Mouse (Mus musculus): ENCODE measurements at regions not wholly inside any gene's neighbourhood (a gene's known extent, or its start where the extent isn't known, plus 50 kb on each side); places are given as distances from the start of the nearest gene placed in this dataset.

GRCm38 (mm10) chr17:9975153-9975552 is 305.6 kb upstream of the Pabpc6 start:
- no peak for DNase-seq
- H3K4me1 ChIP-seq (ENCODE audit: control insufficient read depth, insufficient read depth, low read length), result peaks cover 5% of the 10 kb centered on the region
- TF ChIP-seq POLR2A (IDR thresholded peaks at IDR 0.05; ENCODE audit: borderline replicate concordance, extremely low read depth, low read depth, low read length) (no peak), CTCF (IDR thresholded peaks at IDR 0.05; ENCODE audit: insufficient read depth, low read length) (no peak)
- WGBS, result 98% methylated on average over 1 of the region's 1 CpGs
- no peak overlapping the region for H3K4me3 ChIP-seq (replicated peaks; ENCODE audit: extremely low read depth, low read depth, low read length)

GRCm38 (mm10) chr17:9967988-9968387 is 298.5 kb upstream of the Pabpc6 start:
- TF ChIP-seq CTCF (IDR thresholded peaks at IDR 0.05; ENCODE audit: insufficient read depth, low read length), result no peak
- TF ChIP-seq POLR2A (IDR thresholded peaks at IDR 0.05; ENCODE audit: borderline replicate concordance, extremely low read depth, low read depth, low read length), result no peak
- peaks cover 3% of the 10 kb centered on the region; the same call in 1 of the 2 replicates for H3K4me1 ChIP-seq (ENCODE audit: control insufficient read depth, insufficient read depth, low read length)
- no peak for DNase-seq
- no peak overlapping the region for H3K4me3 ChIP-seq (replicated peaks; ENCODE audit: extremely low read depth, low read depth, low read length)
- WGBS, result 28% methylated on average over 7 of the region's 7 CpGs

GRCm38 (mm10) chr17:9962893-9963436 is 293.4 kb upstream of the Pabpc6 start:
- TF ChIP-seq POLR2A (IDR thresholded peaks at IDR 0.05; ENCODE audit: borderline replicate concordance, extremely low read depth, low read depth, low read length) (no peak), CTCF (IDR thresholded peaks at IDR 0.05; ENCODE audit: insufficient read depth, low read length) (no peak)
- WGBS, result 43% methylated on average over 10 of the region's 10 CpGs
- Histone ChIP-seq H3K4me3 (replicated peaks; ENCODE audit: extremely low read depth, low read depth, low read length) (no peak overlapping the region), H3K4me1 (ENCODE audit: control insufficient read depth, insufficient read depth, low read length) (peaks cover 1% of the 10 kb centered on the region; the same call in 1 of the 2 replicates)
- DNase-seq, result no peak

GRCm38 (mm10) chr17:9948985-9949667 is 279.6 kb upstream of the Pabpc6 start:
- TF ChIP-seq POLR2A (IDR thresholded peaks at IDR 0.05; ENCODE audit: borderline replicate concordance, extremely low read depth, low read depth, low read length), result no peak
- no peak for TF ChIP-seq CTCF (IDR thresholded peaks at IDR 0.05; ENCODE audit: insufficient read depth, low read length)
- peaks cover 3% of the 10 kb centered on the region for H3K4me1 ChIP-seq (ENCODE audit: control insufficient read depth, insufficient read depth, low read length)
- no peak for DNase-seq
- 67% methylated on average over 3 of the region's 3 CpGs for WGBS
- no peak overlapping the region for H3K4me3 ChIP-seq (replicated peaks; ENCODE audit: extremely low read depth, low read depth, low read length)

- TF ChIP-seq CTCF (IDR thresholded peaks at IDR 0.05; ENCODE audit: insufficient read depth, low read length) (no peak), POLR2A (IDR thresholded peaks at IDR 0.05; ENCODE audit: borderline replicate concordance, extremely low read depth, low read depth, low read length) (no peak)
- H3K4me1 ChIP-seq (ENCODE audit: control insufficient read depth, insufficient read depth, low read length), result peaks cover 4% of the 10 kb centered on the region
- no peak overlapping the region for H3K4me3 ChIP-seq (replicated peaks; ENCODE audit: extremely low read depth, low read depth, low read length)
- DNase-seq, result no peak
- WGBS, result 78% methylated on average over 7 of the region's 7 CpGs
These were observed 278.1 kb upstream of the Pabpc6 start for GRCm38 (mm10) chr17:9947609-9948008.

GRCm38 (mm10) chr17:9944513-9944912 is 275.0 kb upstream of the Pabpc6 start:
- H3K4me3 ChIP-seq (replicated peaks; ENCODE audit: extremely low read depth, low read depth, low read length), result no peak overlapping the region
- WGBS, result 81% methylated on average over 8 of the region's 8 CpGs
- 0 out of 2 replicates have a peak, but pooled peaks have one; percentile 24 for TF ChIP-seq CTCF (IDR thresholded peaks at IDR 0.05; ENCODE audit: insufficient read depth, low read length)
- no peak for TF ChIP-seq POLR2A (IDR thresholded peaks at IDR 0.05; ENCODE audit: borderline replicate concordance, extremely low read depth, low read depth, low read length)
- no peak for DNase-seq
- peaks cover 4% of the 10 kb centered on the region; the same call in 1 of the 2 replicates for H3K4me1 ChIP-seq (ENCODE audit: control insufficient read depth, insufficient read depth, low read length)

- 44% methylated on average over 4 of the region's 4 CpGs for WGBS
These were observed 272.7 kb upstream of the Pabpc6 start for GRCm38 (mm10) chr17:9942171-9942570.

GRCm38 (mm10) chr17:9939576-9939975 is 270.1 kb upstream of the Pabpc6 start:
- H3K4me1 ChIP-seq (ENCODE audit: control insufficient read depth, insufficient read depth, low read length), result peaks cover 4% of the 10 kb centered on the region; the same call in 1 of the 2 replicates
- no peak overlapping the region for H3K4me3 ChIP-seq (replicated peaks; ENCODE audit: extremely low read depth, low read depth, low read length)
- WGBS, result 84% methylated on average over 6 of the region's 6 CpGs
- TF ChIP-seq CTCF (IDR thresholded peaks at IDR 0.05; ENCODE audit: insufficient read depth, low read length) (no peak), POLR2A (IDR thresholded peaks at IDR 0.05; ENCODE audit: borderline replicate concordance, extremely low read depth, low read depth, low read length) (no peak)
- DNase-seq, result no peak

More at GRCm38 (mm10) chr17:9942171-9942570, 272.7 kb upstream of the Pabpc6 start:
- DNase-seq, result no peak
- TF ChIP-seq POLR2A (IDR thresholded peaks at IDR 0.05; ENCODE audit: borderline replicate concordance, extremely low read depth, low read depth, low read length), result no peak
- no peak for TF ChIP-seq CTCF (IDR thresholded peaks at IDR 0.05; ENCODE audit: insufficient read depth, low read length)
- Histone ChIP-seq H3K4me3 (replicated peaks; ENCODE audit: extremely low read depth, low read depth, low read length) (no peak overlapping the region), H3K4me1 (ENCODE audit: control insufficient read depth, insufficient read depth, low read length) (peaks cover 4% of the 10 kb centered on the region; the same call in 1 of the 2 replicates)

GRCm38 (mm10) chr17:9938426-9938825 is 268.9 kb upstream of the Pabpc6 start:
- TF ChIP-seq CTCF (IDR thresholded peaks at IDR 0.05; ENCODE audit: insufficient read depth, low read length), result no peak
- no peak for TF ChIP-seq POLR2A (IDR thresholded peaks at IDR 0.05; ENCODE audit: borderline replicate concordance, extremely low read depth, low read depth, low read length)
- no peak for DNase-seq
- Histone ChIP-seq H3K4me1 (ENCODE audit: control insufficient read depth, insufficient read depth, low read length) (peaks cover 4% of the 10 kb centered on the region; the same call in 1 of the 2 replicates), H3K4me3 (replicated peaks; ENCODE audit: extremely low read depth, low read depth, low read length) (no peak overlapping the region)
- 91% methylated on average over 10 of the region's 10 CpGs for WGBS

GRCm38 (mm10) chr17:9937211-9937610 is 267.7 kb upstream of the Pabpc6 start:
- no peak for TF ChIP-seq CTCF (IDR thresholded peaks at IDR 0.05; ENCODE audit: insufficient read depth, low read length)
- no peak for TF ChIP-seq POLR2A (IDR thresholded peaks at IDR 0.05; ENCODE audit: borderline replicate concordance, extremely low read depth, low read depth, low read length)
- DNase-seq, result no peak
- no peaks in the 10 kb centered on the region; the same call in 1 of the 2 replicates for H3K4me1 ChIP-seq (ENCODE audit: control insufficient read depth, insufficient read depth, low read length)
- 91% methylated on average over 5 of the region's 5 CpGs for WGBS
- H3K4me3 ChIP-seq (replicated peaks; ENCODE audit: extremely low read depth, low read depth, low read length), result no peak overlapping the region

All from lung, adult 2 months (tissue).